Mouse (Mus musculus) bone marrow macrophage, adult 2 months (primary cell): ENCODE results near the gene Serinc5. TPM values are rescaled to one million over a fixed set of nuclear protein-coding genes. Genes with fewer than 3 reads are reported as not detected.

Source experiments
- H3K27ac ChIP-seq: 2 replicates; pipeline ENCODE4 v1.5.1; 2012; ENCODE audit warnings: low read depth, low read length; ENCODE audit not compliant: insufficient read depth
- H3K4me1 ChIP-seq: 2 replicates; pipeline ENCODE4 v1.6.1; 2012; ENCODE audit warnings: low read length; ENCODE audit not compliant: control insufficient read depth, insufficient read depth
- H3K4me3 ChIP-seq: 2 replicates; pipeline ENCODE4 v1.5.1; 2012; ENCODE audit warnings: mild to moderate bottlenecking, low read length, moderate library complexity; ENCODE audit not compliant: insufficient read depth
- CTCF ChIP-seq: IDR thresholded peaks from 2 replicates; pipeline ENCODE4 v1.5.1; 2012; ENCODE audit warnings: low read depth, mild to moderate bottlenecking, low read length, moderate library complexity
- POLR2A ChIP-seq: IDR thresholded peaks from 2 replicates; pipeline ENCODE4 v1.6.1; 2012; ENCODE audit warnings: mild to moderate bottlenecking, low read depth, low read length, borderline replicate concordance
- polyA plus RNA-seq: library from polyadenylated mRNA; stranded (reverse); fragments of >200 nt; gene quantifications from 2 replicates; pipeline ENCODE4 v1.2.4, GENCODE M21; 2012; ENCODE audit not compliant: missing spikeins, insufficient read depth, insufficient read length

Gene Serinc5
- polyA plus RNA-seq, 1 experiment: 17.5 TPM

GRCm38 (mm10) chr13:92636226-92636909, 25.5 kb downstream of the Serinc5 start:
- TF ChIP-seq POLR2A (no peak), CTCF (no peak)
- Histone ChIP-seq H3K27ac (0 out of 2 replicates have a peak overlapping the region, but pooled peaks have one; percentile 3), H3K4me3 (no peak overlapping the region), H3K4me1 (peaks cover 8% of the 10 kb centered on the region)

DNA sequence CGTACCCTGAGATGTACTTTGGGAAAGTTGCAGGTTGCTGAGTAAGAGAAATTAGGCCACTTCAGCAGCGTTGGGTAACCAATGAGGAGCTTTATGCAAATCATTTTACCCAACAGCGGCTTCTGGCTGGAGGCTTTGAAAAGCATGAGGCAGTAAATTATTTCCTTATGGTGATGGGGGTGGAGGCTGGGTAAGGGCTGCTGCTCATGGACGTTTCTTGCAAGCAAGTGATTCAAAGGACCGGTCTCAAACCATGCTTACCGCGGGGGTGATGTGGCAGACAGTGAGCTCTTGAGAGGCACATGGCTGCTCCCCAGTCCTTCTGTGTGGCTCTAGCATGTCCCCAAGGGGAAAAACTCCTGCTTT, 26.0 kb downstream of the Serinc5 start:
- TF ChIP-seq CTCF (no peak), POLR2A (no peak)
- no peak overlapping the region for H3K4me3 ChIP-seq
- peaks cover 8% of the 10 kb centered on the region for H3K4me1 ChIP-seq
- no peak overlapping the region for H3K27ac ChIP-seq

DNA sequence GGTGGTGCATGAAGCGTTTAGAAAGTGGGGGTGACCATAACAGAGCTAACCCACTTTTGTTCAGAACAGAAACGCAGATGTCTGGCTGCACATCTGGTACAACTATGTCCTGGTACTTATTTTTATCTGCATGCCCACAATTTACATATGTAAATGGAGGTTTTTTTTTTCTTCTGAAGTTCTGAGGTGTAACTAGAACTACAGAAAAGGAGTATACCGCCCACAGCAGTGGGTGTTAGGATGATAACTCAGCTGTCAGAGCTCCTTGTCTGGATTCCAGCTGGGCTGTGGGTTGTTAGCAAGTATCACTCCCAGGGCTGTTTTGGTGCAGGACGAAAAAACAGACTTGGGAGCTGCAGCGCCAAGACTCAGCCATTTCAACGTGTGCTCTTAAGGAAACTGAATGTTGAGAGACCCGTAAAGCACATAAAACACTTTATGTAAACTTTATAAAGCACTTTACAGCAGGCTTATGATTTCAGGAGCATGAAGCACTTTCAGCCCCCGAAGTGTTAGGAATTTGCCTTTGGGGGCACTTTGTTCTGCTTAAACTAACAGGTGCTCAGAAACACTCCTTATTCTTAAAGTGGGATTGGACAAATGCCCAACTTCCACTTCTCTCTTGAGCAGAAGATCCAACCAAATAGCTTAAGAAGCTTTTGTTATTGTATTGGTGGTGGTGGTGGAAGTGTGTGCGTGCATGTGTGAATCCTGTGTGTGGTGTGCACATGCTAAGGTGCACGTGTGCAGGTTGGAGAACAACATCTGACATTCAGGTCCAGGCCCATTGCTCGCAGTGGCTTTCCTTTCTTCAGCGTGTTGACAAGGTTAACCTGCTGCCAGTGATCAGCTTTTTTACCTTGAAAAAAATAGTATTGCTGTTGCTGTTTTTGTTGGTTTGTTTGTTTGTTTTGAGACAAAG, 28.5 kb downstream of the Serinc5 start:
- Histone ChIP-seq H3K4me1 (peaks cover 8% of the 10 kb centered on the region), H3K27ac (no peak overlapping the region), H3K4me3 (no peak overlapping the region)
- TF ChIP-seq POLR2A (no peak), CTCF (no peak)

GRCm38 (mm10) chr13:92644199-92644598, 33.3 kb downstream of the Serinc5 start:
- no peaks in the 10 kb centered on the region for H3K4me1 ChIP-seq

GRCm38 (mm10) chr13:92644753-92645152, 33.9 kb downstream of the Serinc5 start:
- TF ChIP-seq CTCF (no peak), POLR2A (no peak)
- H3K4me3 ChIP-seq: no peak overlapping the region
- H3K27ac ChIP-seq: no peak overlapping the region
- no peaks in the 10 kb centered on the region for H3K4me1 ChIP-seq

More at GRCm38 (mm10) chr13:92644199-92644598, 33.3 kb downstream of the Serinc5 start:
- TF ChIP-seq CTCF (no peak), POLR2A (no peak)
- H3K4me3 ChIP-seq: no peak overlapping the region
- H3K27ac ChIP-seq: no peak overlapping the region

DNA sequence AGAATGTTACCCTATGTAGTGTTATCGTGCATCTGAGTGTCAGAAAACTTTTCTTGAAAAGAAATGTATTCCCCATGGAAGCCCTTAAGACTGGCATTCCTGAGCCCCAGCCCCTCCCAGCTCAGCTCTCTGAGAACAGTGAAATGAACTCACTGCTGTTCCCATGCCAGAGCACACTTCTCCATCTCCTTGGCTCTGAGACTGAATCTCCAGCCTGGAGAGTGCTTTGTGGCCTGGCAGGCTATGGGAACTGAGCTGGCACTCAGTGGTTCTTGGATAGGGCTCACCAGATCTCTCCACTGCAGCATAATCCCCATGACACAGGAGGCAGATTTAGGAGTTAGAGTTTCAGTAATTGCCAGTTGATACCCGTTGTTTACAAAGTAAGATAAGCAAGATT, 36.8 kb downstream of the Serinc5 start:
- Histone ChIP-seq H3K4me3 (no peak overlapping the region), H3K4me1 (peaks cover 4% of the 10 kb centered on the region), H3K27ac (no peak overlapping the region)
- TF ChIP-seq POLR2A: no peak
- TF ChIP-seq CTCF: no peak

DNA sequence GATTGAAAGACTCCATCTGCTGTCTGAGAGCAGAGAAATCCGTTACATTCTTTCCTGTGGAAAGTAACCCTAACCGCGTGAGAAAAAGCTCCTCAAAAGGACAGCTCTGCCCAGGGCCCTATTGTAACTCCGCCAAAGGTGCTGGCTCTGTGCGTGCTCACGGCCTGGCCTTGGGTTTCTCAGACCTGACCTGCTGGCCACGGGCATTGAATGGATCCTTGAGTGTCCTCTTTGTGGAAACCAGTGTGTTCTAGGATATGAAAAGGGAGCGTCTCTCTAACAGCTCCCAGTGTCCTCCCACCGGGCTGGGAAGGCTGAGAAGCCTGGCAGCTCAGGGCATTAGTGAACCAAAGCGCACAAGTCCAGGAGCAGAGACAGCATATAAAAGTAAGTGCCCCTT, 38.2 kb downstream of the Serinc5 start:
- Histone ChIP-seq H3K27ac (no peak overlapping the region), H3K4me3 (no peak overlapping the region), H3K4me1 (peaks cover 4% of the 10 kb centered on the region)
- TF ChIP-seq CTCF (no peak), POLR2A (no peak)

GRCm38 (mm10) chr13:92650956-92651355, 40.1 kb downstream of the Serinc5 start:
- no peak for TF ChIP-seq CTCF
- TF ChIP-seq POLR2A: no peak
- H3K4me1 ChIP-seq: peaks cover 4% of the 10 kb centered on the region
- H3K4me3 ChIP-seq: no peak overlapping the region
- H3K27ac ChIP-seq: no peak overlapping the region

DNA sequence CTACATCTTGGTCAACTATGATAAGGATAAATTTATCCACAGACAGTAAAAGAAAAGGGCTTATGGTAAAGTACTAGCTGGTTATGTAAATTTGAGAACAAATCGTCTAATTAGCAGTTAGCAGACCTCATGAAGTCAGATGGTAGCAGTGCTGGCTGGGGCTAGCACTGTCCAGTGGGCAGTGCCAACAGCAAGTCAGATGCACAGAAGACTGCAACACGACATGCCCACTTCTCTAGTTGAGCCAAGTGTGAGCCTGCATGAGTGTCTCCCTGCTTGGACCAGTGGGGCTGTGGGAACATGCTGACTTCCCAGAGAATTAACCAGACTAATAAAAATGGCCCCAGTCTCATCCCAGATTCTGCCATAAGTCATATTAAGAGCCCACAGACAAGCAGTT, 41.6 kb downstream of the Serinc5 start:
- H3K4me3 ChIP-seq: no peak overlapping the region
- H3K4me1 ChIP-seq: peaks cover 4% of the 10 kb centered on the region
- TF ChIP-seq POLR2A (no peak), CTCF (no peak)
- no peak overlapping the region for H3K27ac ChIP-seq

GRCm38 (mm10) chr13:92653283-92653682, 42.4 kb downstream of the Serinc5 start:
- peaks cover 4% of the 10 kb centered on the region for H3K4me1 ChIP-seq
- H3K27ac ChIP-seq: no peak overlapping the region
- no peak overlapping the region for H3K4me3 ChIP-seq
- TF ChIP-seq CTCF: no peak
- no peak for TF ChIP-seq POLR2A
